Mouse (Mus musculus) neural tube, embryonic 12.5 days (tissue): Measurements from ENCODE around the gene Ppp3ca. TPM values are rescaled to one million over a fixed set of nuclear protein-coding genes. Genes with fewer than 3 reads are reported as not detected.

Experiments
- ATAC-seq: fragments of 200-750 bp; cut with Nextera tagmentation; 2 replicates; pipeline ENCODE4 v1.8.0; 2017; ENCODE audit warnings: low read depth, mild to moderate bottlenecking, moderate TSS enrichment, moderate library complexity; ENCODE audit not compliant: low FRiP score
- H3K27ac ChIP-seq: fragments of 300-500 bp; sonication (generic); 2 replicates; pipeline ENCODE4 v1.5.1; 2016
- H3K27me3 ChIP-seq: fragments of 300-500 bp; sonication (generic); replicated peaks from 2 replicates; pipeline ENCODE4 v1.6.1; 2016; ENCODE audit warnings: mild to moderate bottlenecking
- H3K36me3 ChIP-seq: fragments of 300-500 bp; sonication (generic); 2 replicates; pipeline ENCODE4 v1.6.1; 2016; ENCODE audit warnings: mild to moderate bottlenecking
- H3K4me1 ChIP-seq: fragments of 300-500 bp; sonication (generic); 2 replicates; pipeline ENCODE4 v1.6.1; 2016
- H3K4me2 ChIP-seq: fragments of 300-500 bp; sonication (generic); replicated peaks from 2 replicates; pipeline ENCODE4 v1.6.1; 2016; ENCODE audit warnings: mild to moderate bottlenecking
- H3K4me3 ChIP-seq: fragments of 300-500 bp; sonication (generic); 2 replicates; pipeline ENCODE4 v1.5.1; 2016
- H3K9ac ChIP-seq: fragments of 300-500 bp; sonication (generic); 2 replicates; pipeline ENCODE4 v1.6.1; 2016; ENCODE audit warnings: mild to moderate bottlenecking
- H3K9me3 ChIP-seq: fragments of 300-500 bp; sonication (generic); 2 replicates; pipeline ENCODE4 v1.6.1; 2016; ENCODE audit warnings: mild to moderate bottlenecking
- WGBS: fragments of 180-500 bp; shearing (Covaris S2); methylation state at CpG from one replicate; pipeline ENCODE4 v1.1.7; 2016; 5-methylcytosine and 5-hydroxymethylcytosine counted together
- polyA plus RNA-seq: library from polyadenylated mRNA; unstranded; fragments of >200 nt; fragmentation: Nextera tagmentation; extraction: Ambion mirVana; gene quantifications from 2 replicates; pipeline ENCODE4 v1.2.1, GENCODE M21; 2016

The Ppp3ca gene
- polyA plus RNA-seq, 1 experiment from 2014 or later: 164 TPM

DNA sequence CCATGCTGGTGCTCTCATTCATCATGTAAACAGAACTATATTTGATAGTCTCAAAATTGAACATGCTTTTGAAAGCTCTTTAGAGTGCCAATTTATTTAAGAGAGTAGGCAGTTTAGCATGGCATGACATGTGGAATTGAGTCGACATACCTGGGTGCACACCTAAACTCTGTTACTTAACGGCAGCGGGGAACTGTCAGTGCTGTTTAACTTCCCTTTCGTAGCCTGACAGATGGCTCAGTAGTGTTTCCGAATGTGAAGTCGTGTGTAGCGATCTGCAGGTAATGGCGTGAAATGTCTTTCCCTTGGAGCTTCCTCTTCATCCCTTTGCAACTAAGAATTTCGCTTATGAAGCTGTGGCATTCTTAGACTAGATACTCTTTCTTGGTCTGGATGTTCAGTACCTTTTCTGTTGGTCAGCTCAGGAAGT, 107.9 kb downstream of the Ppp3ca start:
- WGBS: 88% methylated on average over 9 of the region's 9 CpGs
- Histone ChIP-seq H3K36me3 (no peaks in the 10 kb centered on the region), H3K27me3 (no peaks in the 10 kb centered on the region), H3K4me3 (no peak overlapping the region), H3K9me3 (no peaks in the 10 kb centered on the region), H3K4me2 (no peak overlapping the region), H3K4me1 (no peaks in the 10 kb centered on the region; the same call in 1 of the 2 replicates), H3K27ac (no peak overlapping the region), H3K9ac (no peak overlapping the region)
- no peak for ATAC-seq

DNA sequence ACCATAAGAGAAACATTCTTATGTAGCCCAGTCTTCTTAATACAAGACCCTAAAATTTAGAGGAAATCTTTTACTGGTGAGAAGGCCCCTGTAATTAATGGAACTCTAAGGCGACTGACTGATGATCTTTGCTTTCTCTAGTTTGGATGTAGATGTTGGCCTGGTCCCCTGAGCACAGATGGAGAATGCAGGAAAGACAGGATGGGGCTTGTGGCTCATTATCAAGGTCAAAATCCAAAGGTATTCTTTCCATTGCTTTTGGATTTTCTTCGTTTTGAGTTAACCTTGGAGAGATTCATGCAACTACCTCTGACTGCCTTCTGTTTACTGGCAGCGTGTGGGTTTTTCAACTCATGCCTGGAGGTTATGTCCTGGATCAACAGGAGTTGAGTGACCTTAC, 110.4 kb downstream of the Ppp3ca start:
- no peak overlapping the region for H3K27ac ChIP-seq
- WGBS: 95% methylated on average over 3 of the region's 3 CpGs
- no peak overlapping the region for H3K4me2 ChIP-seq
- no peaks in the 10 kb centered on the region for H3K27me3 ChIP-seq
- H3K9ac ChIP-seq: no peak overlapping the region
- no peak for ATAC-seq
- H3K36me3 ChIP-seq: no peaks in the 10 kb centered on the region
- H3K9me3 ChIP-seq: no peaks in the 10 kb centered on the region
- no peaks in the 10 kb centered on the region; the same call in 1 of the 2 replicates for H3K4me1 ChIP-seq
- no peak overlapping the region for H3K4me3 ChIP-seq

DNA sequence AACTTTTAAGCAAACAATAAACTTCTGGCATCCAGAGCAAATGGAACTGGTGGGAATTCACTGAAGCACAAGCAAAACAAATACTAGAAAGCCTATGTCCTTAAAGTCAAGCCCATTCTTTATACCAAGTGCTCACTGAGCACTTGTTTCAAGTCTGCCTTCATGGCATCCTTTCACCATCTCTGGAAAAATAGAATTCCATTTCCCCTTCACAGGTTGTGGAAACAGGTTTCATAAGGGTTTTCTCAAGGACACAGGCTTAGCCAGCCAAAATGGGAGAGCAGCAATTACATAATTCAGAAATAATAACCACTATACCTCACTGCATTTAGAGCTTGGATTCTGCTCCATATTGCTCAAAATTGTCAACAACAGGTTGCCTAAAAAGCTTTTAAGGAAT, 112.1 kb downstream of the Ppp3ca start:
- no peaks in the 10 kb centered on the region for H3K9me3 ChIP-seq
- H3K36me3 ChIP-seq: no peaks in the 10 kb centered on the region
- no peak overlapping the region for H3K27ac ChIP-seq
- no peak overlapping the region for H3K4me2 ChIP-seq
- no peak overlapping the region for H3K4me3 ChIP-seq
- H3K27me3 ChIP-seq: no peaks in the 10 kb centered on the region
- no peaks in the 10 kb centered on the region; the same call in 1 of the 2 replicates for H3K4me1 ChIP-seq
- no peak for ATAC-seq
- no peak overlapping the region for H3K9ac ChIP-seq

DNA sequence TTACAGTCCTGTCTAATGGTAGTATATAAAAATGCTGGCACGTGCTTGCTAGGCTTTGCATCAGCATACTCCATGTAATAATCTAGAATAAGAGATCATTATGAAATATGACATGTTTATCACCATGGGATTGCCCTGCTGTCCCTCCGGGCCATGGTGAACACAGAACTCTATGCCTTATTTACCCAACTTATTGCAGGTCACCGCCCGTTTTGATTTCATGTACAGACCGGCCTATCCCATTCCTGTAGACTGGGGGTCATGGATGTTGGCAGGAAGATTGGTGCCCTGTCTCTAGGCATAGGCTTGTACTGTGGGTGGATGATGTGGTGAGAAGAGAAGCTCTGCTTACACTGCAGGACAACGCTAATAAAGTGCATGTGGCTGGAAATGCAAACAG, 115.8 kb downstream of the Ppp3ca start:
- H3K9ac ChIP-seq: no peak overlapping the region
- H3K36me3 ChIP-seq: no peaks in the 10 kb centered on the region
- no peaks in the 10 kb centered on the region for H3K27me3 ChIP-seq
- no peak for ATAC-seq
- no peak overlapping the region for H3K4me2 ChIP-seq
- 94% methylated on average over 6 of the region's 6 CpGs for WGBS
- peaks cover 8% of the 10 kb centered on the region; the same call in 1 of the 2 replicates for H3K4me1 ChIP-seq
- no peak overlapping the region for H3K27ac ChIP-seq
- H3K4me3 ChIP-seq: no peak overlapping the region
- no peaks in the 10 kb centered on the region for H3K9me3 ChIP-seq

DNA sequence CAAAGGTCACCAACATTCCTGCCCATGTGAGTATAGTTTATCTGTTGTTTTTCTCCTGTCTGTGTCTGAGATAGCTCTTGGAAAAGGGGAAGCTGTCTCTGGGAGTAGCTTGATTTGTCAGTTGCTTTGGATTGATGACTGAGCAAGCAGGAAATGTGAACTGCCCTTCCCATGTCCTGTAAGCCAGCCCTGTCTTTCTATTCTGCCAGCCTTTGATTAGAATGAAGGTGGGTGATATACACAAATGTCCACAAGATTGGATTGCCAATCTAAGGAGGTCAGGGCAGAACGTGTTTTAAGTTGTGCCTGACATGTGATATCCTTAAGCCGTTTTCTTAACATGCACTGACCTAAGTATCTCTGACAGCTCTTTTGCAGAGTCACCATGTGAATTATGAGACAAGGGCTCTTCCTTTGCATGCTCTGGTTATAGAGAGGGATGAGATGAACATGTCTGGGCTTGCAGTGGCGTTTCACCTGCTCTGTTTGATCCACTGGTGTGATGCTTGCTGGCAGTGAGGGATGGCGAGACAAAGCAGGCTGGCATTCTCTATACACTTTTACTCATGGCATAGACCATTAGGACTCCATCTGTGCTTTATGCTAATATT, 120.4 kb downstream of the Ppp3ca start:
- no peaks in the 10 kb centered on the region for H3K36me3 ChIP-seq
- H3K27ac ChIP-seq: no peak overlapping the region
- no peak overlapping the region for H3K4me2 ChIP-seq
- no peaks in the 10 kb centered on the region for H3K27me3 ChIP-seq
- H3K9ac ChIP-seq: no peak overlapping the region
- 69% methylated on average over 4 of the region's 4 CpGs for WGBS
- no peak for ATAC-seq
- no peak overlapping the region for H3K4me3 ChIP-seq
- H3K4me1 ChIP-seq: peaks cover 8% of the 10 kb centered on the region; the same call in 1 of the 2 replicates
- H3K9me3 ChIP-seq: no peaks in the 10 kb centered on the region

DNA sequence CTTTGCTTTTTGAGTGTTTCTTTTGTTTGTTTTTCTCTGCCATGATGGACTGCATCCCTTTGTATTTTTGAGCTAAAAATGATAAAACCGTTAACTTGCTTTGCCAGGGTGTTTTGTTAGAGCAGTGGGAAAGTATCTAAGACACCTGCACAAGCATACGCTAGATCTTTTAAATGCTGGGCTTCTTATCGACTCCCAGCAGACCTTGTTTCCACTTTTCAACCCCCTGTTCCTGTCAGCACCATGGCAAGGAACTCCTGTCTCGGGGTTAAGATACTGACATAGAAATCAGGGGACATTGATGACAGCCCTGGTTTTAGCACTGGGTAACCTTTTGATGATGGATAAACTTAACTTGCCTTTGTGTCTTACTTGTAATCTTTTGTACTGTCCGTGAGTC, 121.5 kb downstream of the Ppp3ca start:
- Histone ChIP-seq H3K4me3 (no peak overlapping the region), H3K9ac (no peak overlapping the region), H3K27ac (no peak overlapping the region), H3K36me3 (no peaks in the 10 kb centered on the region), H3K27me3 (no peaks in the 10 kb centered on the region), H3K4me1 (peaks cover 8% of the 10 kb centered on the region; the same call in 1 of the 2 replicates), H3K9me3 (no peaks in the 10 kb centered on the region), H3K4me2 (no peak overlapping the region)
- ATAC-seq: no peak
- WGBS: 90% methylated on average over 5 of the region's 5 CpGs

DNA sequence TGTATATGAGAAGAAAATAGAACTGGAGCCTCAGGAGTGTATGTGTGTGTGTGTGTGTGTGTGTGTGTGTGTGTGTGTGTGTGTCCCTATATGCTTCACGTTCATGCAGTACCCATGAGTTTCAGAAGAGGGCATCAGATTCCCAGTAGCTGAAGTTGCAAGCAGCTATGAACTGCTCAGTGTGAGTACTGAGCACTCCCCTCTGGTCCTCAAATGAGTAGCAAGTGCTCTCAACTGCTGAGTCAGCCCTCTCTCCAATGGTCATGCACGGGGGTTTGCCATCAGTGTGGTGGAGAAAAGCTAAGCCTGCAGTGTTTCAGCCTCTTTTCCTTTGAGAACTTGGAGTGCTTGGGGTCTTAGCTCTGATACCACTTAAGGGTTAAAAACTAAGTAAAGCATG, 122.0 kb downstream of the Ppp3ca start:
- Histone ChIP-seq H3K27me3 (no peaks in the 10 kb centered on the region), H3K27ac (no peak overlapping the region), H3K36me3 (no peaks in the 10 kb centered on the region), H3K4me2 (no peak overlapping the region), H3K9ac (no peak overlapping the region), H3K4me3 (no peak overlapping the region), H3K9me3 (no peaks in the 10 kb centered on the region), H3K4me1 (peaks cover 8% of the 10 kb centered on the region; the same call in 1 of the 2 replicates)
- 96% methylated on average over 2 of the region's 2 CpGs for WGBS
- no peak for ATAC-seq

DNA sequence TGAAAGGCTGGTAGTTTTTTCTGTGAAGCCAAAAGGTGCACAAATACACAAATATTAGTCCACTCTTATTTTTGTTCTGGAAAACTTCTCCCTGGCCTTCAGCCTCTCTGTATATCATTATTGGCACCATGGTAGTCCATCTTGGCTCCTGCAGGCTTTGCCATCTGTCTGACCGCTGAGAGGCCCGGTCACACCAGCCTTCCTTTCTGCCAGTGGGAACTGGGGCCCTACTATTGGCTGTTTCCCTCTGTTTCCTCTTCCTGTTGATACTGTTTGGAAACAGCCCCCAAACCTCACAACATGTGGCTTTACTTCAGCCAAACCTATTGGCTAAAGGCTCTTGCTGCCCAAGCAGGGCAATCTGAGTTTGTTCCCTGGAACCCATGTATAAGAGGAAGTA, 123.5 kb downstream of the Ppp3ca start:
- Histone ChIP-seq H3K36me3 (0 out of 2 replicates have a peak, but pooled peaks cover 6% of the 10 kb centered on the region), H3K4me1 (peaks cover 8% of the 10 kb centered on the region; the same call in 1 of the 2 replicates), H3K4me3 (no peak overlapping the region), H3K9me3 (no peaks in the 10 kb centered on the region), H3K4me2 (no peak overlapping the region), H3K9ac (no peak overlapping the region), H3K27me3 (no peaks in the 10 kb centered on the region), H3K27ac (no peak overlapping the region)
- ATAC-seq: no peak
- WGBS: 93% methylated on average over 2 of the region's 2 CpGs

DNA sequence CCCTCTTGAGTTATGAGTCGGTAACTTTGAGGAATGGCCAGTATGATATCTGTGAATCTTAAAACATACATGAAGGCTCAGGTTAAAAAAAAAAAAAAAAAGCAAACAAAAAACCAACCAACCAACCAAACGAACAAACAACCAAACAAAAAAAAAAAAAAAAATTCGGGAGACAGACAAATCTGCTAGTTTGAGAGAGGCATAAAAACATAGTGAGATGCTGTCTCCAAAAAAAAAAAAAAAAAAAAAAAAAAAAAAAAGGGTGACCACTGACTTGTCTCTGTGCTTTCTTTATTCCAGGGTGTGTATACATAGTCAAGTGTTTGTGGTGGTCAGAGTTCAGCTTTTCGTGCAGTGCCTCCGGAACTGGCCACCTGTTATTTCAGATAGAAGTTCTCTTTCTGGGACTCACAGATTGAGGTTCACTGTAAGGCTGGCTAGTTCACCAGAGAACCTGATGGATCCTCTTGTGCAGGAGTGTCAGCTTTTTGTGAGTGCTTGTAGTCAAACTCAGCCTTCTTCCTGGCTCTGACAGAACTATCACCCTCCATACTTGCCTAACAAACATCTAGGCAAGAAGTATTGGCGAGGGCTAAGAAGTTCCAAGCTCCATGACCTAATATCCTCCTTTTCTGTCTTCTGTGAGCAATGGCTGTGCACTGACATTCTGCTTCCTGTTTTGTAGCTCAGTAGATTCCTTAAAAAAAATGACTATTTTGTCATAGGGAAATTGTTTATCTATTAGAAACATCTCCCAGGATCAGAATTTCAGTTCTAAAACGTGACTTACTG, 124.7 kb downstream of the Ppp3ca start:
- 0 out of 2 replicates have a peak, but pooled peaks cover 6% of the 10 kb centered on the region for H3K36me3 ChIP-seq
- H3K4me2 ChIP-seq: no peak overlapping the region
- ATAC-seq: no peak
- H3K9me3 ChIP-seq: no peaks in the 10 kb centered on the region
- WGBS: 82% methylated on average over 7 of the region's 7 CpGs
- H3K9ac ChIP-seq: no peak overlapping the region
- peaks cover 8% of the 10 kb centered on the region; the same call in 1 of the 2 replicates for H3K4me1 ChIP-seq
- H3K27ac ChIP-seq: no peak overlapping the region
- H3K4me3 ChIP-seq: no peak overlapping the region
- no peaks in the 10 kb centered on the region for H3K27me3 ChIP-seq

DNA sequence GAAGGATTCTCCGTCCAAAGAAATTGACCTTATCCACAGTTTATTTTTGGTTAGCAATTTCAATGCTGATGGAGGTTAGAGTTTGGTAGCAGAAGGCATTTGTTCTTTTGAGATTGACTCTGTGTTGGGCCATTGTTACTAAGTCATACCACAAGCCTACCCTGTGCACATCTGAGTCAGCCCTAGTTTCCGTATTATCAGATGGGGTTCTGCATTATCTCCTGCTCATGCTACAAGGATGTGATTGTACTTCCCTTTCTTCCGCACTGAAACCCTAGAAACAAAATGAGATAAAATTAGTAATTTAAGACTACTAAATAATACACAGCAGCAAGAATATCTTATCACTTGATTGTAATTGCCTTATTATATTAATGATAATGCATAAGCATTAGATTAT, 129.0 kb downstream of the Ppp3ca start:
- Histone ChIP-seq H3K4me2 (no peak overlapping the region), H3K27ac (no peak overlapping the region), H3K4me3 (no peak overlapping the region), H3K9me3 (no peaks in the 10 kb centered on the region), H3K9ac (no peak overlapping the region), H3K27me3 (no peaks in the 10 kb centered on the region), H3K36me3 (0 out of 2 replicates have a peak, but pooled peaks cover 6% of the 10 kb centered on the region), H3K4me1 (no peaks in the 10 kb centered on the region)
- ATAC-seq: no peak
- WGBS: 92% methylated on average over 3 of the region's 3 CpGs

DNA sequence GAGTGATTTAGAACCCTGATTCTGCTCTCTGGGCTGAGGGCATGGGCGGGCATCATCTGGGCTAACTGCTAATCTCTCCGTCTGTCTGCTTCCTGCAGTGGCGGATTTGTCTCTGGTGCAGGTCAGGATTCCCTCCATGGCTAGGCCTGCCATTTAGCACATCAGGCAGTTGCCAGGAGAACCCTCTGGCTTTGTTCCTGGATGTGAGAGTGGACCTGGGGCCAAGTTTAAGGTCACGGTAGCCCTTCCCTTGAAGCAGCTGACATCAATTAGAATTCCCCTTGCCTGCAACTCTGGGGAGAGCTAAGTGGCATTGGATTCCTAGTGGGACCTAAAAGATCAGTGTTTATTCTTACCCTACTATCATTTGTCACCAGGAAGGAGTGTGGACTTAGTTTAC, 132.7 kb downstream of the Ppp3ca start:
- H3K4me3 ChIP-seq: no peak overlapping the region
- no peaks in the 10 kb centered on the region for H3K27me3 ChIP-seq
- no peak overlapping the region for H3K4me2 ChIP-seq
- no peak for ATAC-seq
- WGBS: 85% methylated on average over 4 of the region's 4 CpGs
- 0 out of 2 replicates have a peak, but pooled peaks cover 6% of the 10 kb centered on the region for H3K36me3 ChIP-seq
- H3K9ac ChIP-seq: no peak overlapping the region
- H3K9me3 ChIP-seq: no peaks in the 10 kb centered on the region
- H3K27ac ChIP-seq: no peak overlapping the region
- no peaks in the 10 kb centered on the region for H3K4me1 ChIP-seq

DNA sequence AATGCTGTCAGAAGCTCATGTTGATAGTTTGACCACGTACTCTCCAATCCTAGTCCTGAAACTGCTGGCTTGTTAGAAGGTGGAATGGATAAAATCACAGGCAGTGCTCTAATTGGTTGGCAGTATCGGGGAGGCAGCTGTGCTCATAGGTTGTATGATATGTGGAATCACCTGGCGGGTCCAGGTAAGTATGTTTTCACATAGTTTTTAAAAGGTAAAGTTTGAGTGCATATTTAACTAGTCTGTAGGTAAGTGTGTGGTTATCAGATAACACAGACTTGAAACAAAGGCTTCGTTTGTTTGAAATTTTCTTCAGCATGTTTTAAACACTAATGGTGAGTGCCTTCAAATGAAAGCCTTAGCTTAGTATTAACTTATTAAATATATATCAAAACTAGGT, 136.0 kb downstream of the Ppp3ca start:
- no peak for ATAC-seq
- Histone ChIP-seq H3K9me3 (no peaks in the 10 kb centered on the region), H3K4me3 (no peak overlapping the region), H3K27ac (no peak overlapping the region), H3K36me3 (no peaks in the 10 kb centered on the region), H3K4me1 (no peaks in the 10 kb centered on the region), H3K27me3 (no peaks in the 10 kb centered on the region), H3K4me2 (no peak overlapping the region), H3K9ac (no peak overlapping the region)
- WGBS: 94% methylated on average over 4 of the region's 4 CpGs
